Mouse (Mus musculus): ENCODE data around the gene Zbtb20.

Zbtb20 gene

GRCm38 (mm10) chr16:43300420-43300819, 424.7 kb downstream of the Zbtb20 start:
- DNase-seq (ENCODE audit: low read depth) = no peak

DNA sequence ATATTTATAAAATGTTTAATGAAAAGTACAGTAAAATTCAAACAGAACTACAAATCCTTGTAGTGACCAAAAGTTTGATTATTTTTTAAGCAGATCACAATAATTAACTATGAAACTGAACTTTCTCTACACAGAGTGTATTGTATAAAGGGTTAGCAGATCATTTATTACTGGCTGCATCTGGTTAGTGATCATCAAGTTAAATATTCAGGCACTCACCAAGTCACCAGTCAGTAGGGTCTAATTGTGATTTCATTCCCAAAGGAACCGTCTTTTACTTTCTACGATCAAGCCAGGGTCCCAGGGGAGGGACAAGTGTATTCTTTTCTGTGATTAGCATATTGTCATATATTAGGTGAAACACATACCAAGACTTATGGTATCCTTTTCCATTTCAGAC, 426.5 kb downstream of the Zbtb20 start:
- DNase-seq (ENCODE audit: low read depth) = no peak

DNA sequence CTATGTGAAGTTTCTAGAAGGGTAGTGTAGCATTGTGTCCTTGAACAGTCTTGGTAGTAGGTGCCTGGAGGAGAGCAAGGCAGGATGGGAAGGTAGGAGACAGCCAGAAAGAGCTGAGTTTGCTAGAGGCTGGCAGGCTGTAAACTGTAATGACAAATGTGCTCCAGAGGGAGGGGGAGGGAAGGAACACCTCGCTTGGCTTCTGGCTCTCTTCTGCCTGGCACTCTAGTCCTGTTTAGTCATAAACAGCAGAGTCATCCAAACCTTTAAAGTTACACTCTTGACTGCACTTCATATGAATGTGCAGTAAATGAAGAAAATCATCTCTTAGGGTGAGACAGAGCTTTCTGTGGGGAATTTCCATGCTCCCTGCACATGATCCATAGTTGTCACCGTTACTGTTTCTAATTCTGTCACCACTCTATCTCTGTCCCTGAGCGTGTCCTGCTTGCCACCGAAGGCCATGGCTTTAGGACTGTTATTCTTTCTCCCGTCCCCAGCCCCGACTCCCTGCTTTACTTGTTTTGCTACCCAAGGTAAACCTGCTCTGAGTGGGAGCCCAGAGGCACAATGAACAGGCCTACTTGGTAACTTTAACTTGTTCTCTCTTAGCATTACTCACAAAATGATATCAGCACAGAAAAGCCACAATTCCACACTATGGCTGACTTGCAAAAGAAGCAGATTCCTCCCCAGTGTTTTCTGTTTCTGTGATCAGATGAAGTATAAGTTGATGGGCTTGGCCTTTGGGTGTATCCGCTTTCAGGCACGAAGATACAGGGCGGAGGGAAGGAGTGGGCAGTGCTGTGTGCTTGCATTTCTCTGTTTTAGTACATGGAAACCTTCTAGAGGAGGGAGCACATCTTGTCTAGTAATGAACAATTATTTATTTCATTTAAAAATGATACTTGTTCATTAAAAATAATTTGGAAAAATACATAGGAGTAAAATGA, 427.8 kb downstream of the Zbtb20 start:
- peak; percentile 56 for DNase-seq (ENCODE audit: low read depth)

GRCm38 (mm10) chr16:43309968-43310431, 434.3 kb downstream of the Zbtb20 start:
- no peak for DNase-seq (ENCODE audit: low read depth)

DNA sequence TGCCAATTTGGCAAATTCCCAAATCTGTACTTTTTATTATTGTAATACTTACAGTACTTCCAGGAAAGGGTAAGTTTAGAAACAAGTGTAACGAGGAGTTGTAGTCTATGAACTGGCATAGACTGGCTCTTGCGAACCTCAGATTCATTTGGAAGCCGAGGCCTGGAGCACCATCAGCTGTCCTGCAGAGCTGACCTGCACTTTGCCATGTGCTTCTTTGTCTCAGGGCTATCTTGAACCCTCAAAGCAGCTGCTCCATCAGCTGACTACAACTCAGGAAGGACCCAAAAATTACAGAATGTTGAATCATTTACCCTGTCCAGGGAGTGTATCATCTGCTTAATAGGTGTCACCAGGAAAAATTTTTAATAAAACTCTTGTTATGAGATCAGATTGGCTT, 448.3 kb downstream of the Zbtb20 start:
- DNase-seq (ENCODE audit: low read depth) = no peak

DNA sequence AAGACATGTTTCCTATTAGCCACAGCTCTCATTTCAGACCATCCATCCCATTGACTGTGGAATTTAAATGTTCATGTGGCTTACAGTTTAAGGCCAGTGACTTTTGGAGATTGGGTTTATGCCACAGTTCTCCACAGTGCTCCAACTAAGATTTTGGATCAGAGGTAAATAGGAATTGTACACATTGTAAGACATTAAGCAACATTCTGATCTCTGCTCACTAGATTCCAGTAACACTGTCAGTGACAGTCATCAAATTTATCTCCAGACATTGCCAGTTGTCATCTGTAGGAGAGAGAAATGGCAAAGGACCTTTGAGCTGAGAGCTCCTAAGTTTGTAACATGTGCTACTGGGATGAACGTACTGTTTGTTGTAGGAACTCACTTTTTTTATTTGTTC, 452.5 kb downstream of the Zbtb20 start:
- no peak for DNase-seq (ENCODE audit: low read depth)

GRCm38 (mm10) chr16:43330206-43330605, 454.5 kb downstream of the Zbtb20 start:
- no peak for DNase-seq (ENCODE audit: low read depth)

GRCm38 (mm10) chr16:43331440-43331839, 455.8 kb downstream of the Zbtb20 start:
- no peak for DNase-seq (ENCODE audit: low read depth)

DNA sequence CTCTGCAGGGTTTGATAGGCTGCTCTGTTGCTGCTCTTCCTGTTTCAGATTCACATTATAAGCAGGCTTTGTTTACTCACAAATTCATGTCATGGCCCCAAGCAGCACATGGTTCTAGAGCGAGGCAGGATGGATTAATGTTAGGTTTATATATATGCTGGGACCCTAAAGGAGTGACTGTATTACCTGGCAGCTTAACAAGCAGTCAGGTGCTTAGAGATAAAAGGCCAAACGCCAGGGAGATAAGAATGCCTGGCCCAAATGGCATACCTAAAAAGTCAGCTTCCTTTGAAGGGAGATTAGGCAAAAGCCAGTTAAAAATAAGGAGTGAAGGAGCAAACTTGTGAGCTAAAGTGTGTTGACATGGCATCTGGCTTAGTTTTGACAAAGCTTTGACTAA, 457.1 kb downstream of the Zbtb20 start:
- DNase-seq (ENCODE audit: low read depth) = no peak

- DNase-seq (ENCODE audit: low read depth) = no peak
Measured at GRCm38 (mm10) chr16:43333265-43333664, 457.6 kb downstream of the Zbtb20 start.

DNA sequence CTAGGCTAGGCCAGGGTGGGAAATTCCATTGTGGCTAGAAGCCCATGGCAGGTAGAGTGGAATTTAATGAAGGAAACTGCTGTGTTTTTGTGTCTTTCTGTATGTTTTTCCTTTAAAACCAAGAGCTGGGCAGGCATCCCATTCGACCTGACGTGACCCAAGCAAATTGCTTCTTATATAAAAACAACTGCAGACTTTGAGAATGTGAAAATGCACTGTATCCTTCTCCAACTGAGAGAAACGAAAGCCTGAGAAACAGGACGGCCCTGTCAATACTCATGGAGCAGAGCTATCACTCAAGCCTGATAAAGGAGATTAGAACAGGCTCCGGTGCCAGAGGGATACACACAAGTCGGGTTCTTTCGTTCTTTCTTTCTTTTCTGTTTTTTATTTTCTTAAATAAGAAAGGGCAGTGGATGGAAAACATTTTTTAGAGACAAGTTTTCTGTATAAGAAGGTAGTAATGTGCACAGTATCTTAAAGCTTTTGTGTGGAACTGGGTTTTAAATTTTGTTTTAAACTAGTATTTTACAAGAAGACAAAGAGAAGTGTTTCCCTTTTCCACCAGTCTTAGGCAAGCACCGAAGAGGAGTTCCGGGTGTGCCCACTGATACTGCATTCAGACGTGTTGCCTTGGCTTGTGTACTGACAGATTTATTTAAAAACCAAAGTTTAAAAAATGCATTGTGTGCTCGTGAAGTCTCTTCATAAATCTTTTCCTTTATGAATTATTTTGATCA, 458.9 kb downstream of the Zbtb20 start:
- peak; percentile 82 for DNase-seq (ENCODE audit: low read depth)

- peak; percentile 37 for DNase-seq (ENCODE audit: low read depth)
Measured at GRCm38 (mm10) chr16:43335151-43335823, 459.6 kb downstream of the Zbtb20 start.

DNA sequence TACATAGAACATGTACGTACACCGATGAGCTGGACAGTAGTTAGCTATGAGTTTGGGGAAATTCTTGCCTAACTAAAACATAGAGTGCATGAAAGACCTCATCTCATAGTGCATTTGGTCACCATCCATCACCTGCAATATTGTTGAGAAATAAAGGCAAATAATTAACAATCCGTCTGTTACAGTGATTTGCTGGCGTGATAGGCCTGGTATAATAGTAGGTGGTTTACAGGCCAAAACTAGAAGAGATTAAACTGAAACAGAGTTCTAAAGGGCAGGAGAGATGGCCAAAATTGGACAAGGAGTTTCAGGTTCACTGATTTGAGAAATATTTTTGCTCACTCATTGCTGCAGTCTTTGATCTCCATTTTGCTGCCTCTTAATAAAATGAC, 460.1 kb downstream of the Zbtb20 start:
- DNase-seq (ENCODE audit: low read depth) = no peak

DNA sequence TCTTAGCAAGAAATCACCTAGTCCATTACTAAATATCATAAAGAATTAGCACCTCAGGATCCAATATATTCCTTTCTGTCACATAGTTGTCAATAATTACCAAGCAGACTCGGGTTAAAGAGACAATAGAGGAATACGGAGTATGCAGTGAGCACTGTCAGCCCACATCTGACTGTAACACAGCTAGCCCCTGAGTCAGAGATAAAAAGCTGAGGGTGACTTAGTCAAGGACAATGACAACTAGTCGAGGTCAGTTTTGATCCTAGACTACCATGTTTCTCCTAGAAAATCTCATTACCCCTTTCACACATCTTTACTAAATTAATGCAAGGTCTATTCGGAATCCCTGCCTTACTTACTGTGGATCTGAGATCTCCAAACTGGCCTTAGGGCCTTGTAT, 465.0 kb downstream of the Zbtb20 start:
- no peak for DNase-seq (ENCODE audit: low read depth)

GRCm38 (mm10) chr16:43341916-43342455, 466.3 kb downstream of the Zbtb20 start:
- peak; percentile 6 for DNase-seq (ENCODE audit: low read depth)

DNA sequence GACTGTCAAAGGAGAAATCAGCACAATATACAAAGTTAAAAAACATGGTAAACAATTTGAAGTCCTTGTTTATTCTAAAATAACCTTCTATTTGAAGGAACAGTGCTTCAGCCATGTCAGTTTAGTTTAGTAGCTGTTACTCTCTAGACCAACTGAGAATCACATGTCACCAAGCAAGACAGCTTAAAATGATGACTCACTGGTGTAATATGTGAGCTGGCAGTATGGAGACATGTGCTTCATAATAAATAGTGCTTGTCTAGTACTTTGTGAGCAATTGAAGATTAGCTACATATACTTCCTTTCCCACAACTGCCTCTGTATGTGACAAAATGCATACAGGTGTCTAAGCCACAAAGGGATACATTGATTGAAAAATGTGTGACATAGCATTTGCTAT, 470.4 kb downstream of the Zbtb20 start:
- peak; percentile 36 for DNase-seq (ENCODE audit: low read depth)

- no peak for DNase-seq (ENCODE audit: low read depth)
Measured at GRCm38 (mm10) chr16:43355776-43356645, 480.3 kb downstream of the Zbtb20 start.

- no peak for DNase-seq (ENCODE audit: low read depth)
Measured at GRCm38 (mm10) chr16:43359546-43359945, 483.9 kb downstream of the Zbtb20 start.

- DNase-seq (ENCODE audit: low read depth) = peak; percentile 48
Measured at GRCm38 (mm10) chr16:43360112-43360511, 484.4 kb downstream of the Zbtb20 start.

- DNase-seq (ENCODE audit: low read depth) = no peak
Measured at GRCm38 (mm10) chr16:43360838-43361480, 485.3 kb downstream of the Zbtb20 start.
